Mouse (Mus musculus): Measurements from ENCODE around the gene Polr2a. TPM values are rescaled to one million over a fixed set of nuclear protein-coding genes. Genes with fewer than 3 reads are reported as not detected.

Gene Polr2a
- polyA plus RNA-seq, 1 experiment, result 35.3 TPM

- WGBS, result 94% methylated on average over 3 of the region's 3 CpGs
- no peak for TF ChIP-seq POLR2A (IDR thresholded peaks at IDR 0.05; ENCODE audit: borderline replicate concordance, insufficient read depth, low read length)
- Histone ChIP-seq H3K4me3 (replicated peaks; ENCODE audit: insufficient read depth, low read depth, low read length) (no peak overlapping the region), H3K27ac (ENCODE audit: insufficient read depth, low read length) (no peak overlapping the region), H3K27me3 (ENCODE audit: control insufficient read depth, insufficient read depth, low read length) (no peaks in the 10 kb centered on the region), H3K4me1 (ENCODE audit: control insufficient read depth, insufficient read depth, low read length) (peaks cover 5% of the 10 kb centered on the region; the same call in 1 of the 2 replicates)
- no peak for DNase-seq
Measured at GRCm38 (mm10) chr11:69697396-69697795, 61.0 kb downstream of the Polr2a start.

- no peak for TF ChIP-seq CTCF (IDR thresholded peaks at IDR 0.05; ENCODE audit: borderline replicate concordance, insufficient read depth, low read depth, low read length)
- 0 out of 2 replicates have a peak, but pooled peaks have one; percentile 13 for TF ChIP-seq POLR2A (IDR thresholded peaks at IDR 0.05; ENCODE audit: borderline replicate concordance, insufficient read depth, low read length)
- peak; percentile 65 to 75 for DNase-seq
- 1% methylated on average over 38 of the region's 41 CpGs for WGBS
- Histone ChIP-seq H3K4me1 (ENCODE audit: control insufficient read depth, insufficient read depth, low read length) (peaks cover 5% of the 10 kb centered on the region; the same call in 1 of the 2 replicates), H3K27ac (ENCODE audit: insufficient read depth, low read length) (peak within 1 kb of the TSS; percentile 80), H3K27me3 (ENCODE audit: control insufficient read depth, insufficient read depth, low read length) (no peaks in the 10 kb centered on the region), H3K4me3 (replicated peaks; ENCODE audit: insufficient read depth, low read depth, low read length) (peak within 1 kb of the TSS; percentile 55)
Measured at GRCm38 (mm10) chr11:69695361-69696181, 62.9 kb downstream of the Polr2a start, which contains the start of the genes Tnfsf12 and Tnfsfm13. Tnfsf12 (minus strand) TSS chr11:69695849. Tnfsfm13 (minus strand) TSS chr11:69696098.

GRCm38 (mm10) chr11:69695046-69695360 lies 63.4 kb downstream of the Polr2a start:
- no peak for DNase-seq
- 4% methylated on average over 6 of the region's 6 CpGs for WGBS
- TF ChIP-seq CTCF (IDR thresholded peaks at IDR 0.05; ENCODE audit: borderline replicate concordance, insufficient read depth, low read depth, low read length) (no peak), POLR2A (IDR thresholded peaks at IDR 0.05; ENCODE audit: borderline replicate concordance, insufficient read depth, low read length) (no peak)
- Histone ChIP-seq H3K4me3 (replicated peaks; ENCODE audit: insufficient read depth, low read depth, low read length) (peak overlapping the region; percentile 55), H3K4me1 (ENCODE audit: control insufficient read depth, insufficient read depth, low read length) (peaks cover 5% of the 10 kb centered on the region; the same call in 1 of the 2 replicates), H3K27ac (ENCODE audit: insufficient read depth, low read length) (peak overlapping the region; percentile 75), H3K27me3 (ENCODE audit: control insufficient read depth, insufficient read depth, low read length) (no peaks in the 10 kb centered on the region)

- DNase-seq, result no peak
- Histone ChIP-seq H3K27ac (ENCODE audit: insufficient read depth, low read length) (no peak overlapping the region), H3K27me3 (ENCODE audit: control insufficient read depth, insufficient read depth, low read length) (no peaks in the 10 kb centered on the region), H3K4me1 (ENCODE audit: control insufficient read depth, insufficient read depth, low read length) (peaks cover 5% of the 10 kb centered on the region; the same call in 1 of the 2 replicates), H3K4me3 (replicated peaks; ENCODE audit: insufficient read depth, low read depth, low read length) (no peak overlapping the region)
- no peak for TF ChIP-seq POLR2A (IDR thresholded peaks at IDR 0.05; ENCODE audit: borderline replicate concordance, insufficient read depth, low read length)
- no peak for TF ChIP-seq CTCF (IDR thresholded peaks at IDR 0.05; ENCODE audit: borderline replicate concordance, insufficient read depth, low read depth, low read length)
- WGBS, result 62% methylated on average over 11 of the region's 11 CpGs
Measured at GRCm38 (mm10) chr11:69693421-69693965, 64.9 kb downstream of the Polr2a start.

- no peak overlapping the region for H3K27ac ChIP-seq (ENCODE audit: insufficient read depth, low read length)
- no peaks in the 10 kb centered on the region for H3K27me3 ChIP-seq (ENCODE audit: control insufficient read depth, insufficient read depth, low read length)
- H3K4me3 ChIP-seq (replicated peaks; ENCODE audit: insufficient read depth, low read depth, low read length), result no peak overlapping the region
- TF ChIP-seq POLR2A (IDR thresholded peaks at IDR 0.05; ENCODE audit: borderline replicate concordance, insufficient read depth, low read length), result no peak
- TF ChIP-seq CTCF (IDR thresholded peaks at IDR 0.05; ENCODE audit: borderline replicate concordance, insufficient read depth, low read depth, low read length), result no peak
- WGBS, result 90% methylated on average over 6 of the region's 6 CpGs
- peaks cover 5% of the 10 kb centered on the region; the same call in 1 of the 2 replicates for H3K4me1 ChIP-seq (ENCODE audit: control insufficient read depth, insufficient read depth, low read length)
- DNase-seq, result no peak
Measured at GRCm38 (mm10) chr11:69692863-69693262, 65.6 kb downstream of the Polr2a start.

- Histone ChIP-seq H3K27ac (ENCODE audit: insufficient read depth, low read length) (no peak overlapping the region), H3K27me3 (ENCODE audit: control insufficient read depth, insufficient read depth, low read length) (no peaks in the 10 kb centered on the region), H3K4me3 (replicated peaks; ENCODE audit: insufficient read depth, low read depth, low read length) (no peak overlapping the region), H3K4me1 (ENCODE audit: control insufficient read depth, insufficient read depth, low read length) (peaks cover 5% of the 10 kb centered on the region; the same call in 1 of the 2 replicates)
- 82% methylated on average over 9 of the region's 9 CpGs for WGBS
- no peak for DNase-seq
- no peak for TF ChIP-seq POLR2A (IDR thresholded peaks at IDR 0.05; ENCODE audit: borderline replicate concordance, insufficient read depth, low read length)
- TF ChIP-seq CTCF (IDR thresholded peaks at IDR 0.05; ENCODE audit: borderline replicate concordance, insufficient read depth, low read depth, low read length), result no peak
Measured at GRCm38 (mm10) chr11:69692196-69692811, 66.1 kb downstream of the Polr2a start.

- no peak for DNase-seq
- Histone ChIP-seq H3K4me3 (replicated peaks; ENCODE audit: insufficient read depth, low read depth, low read length) (no peak overlapping the region), H3K4me1 (ENCODE audit: control insufficient read depth, insufficient read depth, low read length) (peaks cover 22% of the 10 kb centered on the region), H3K27ac (ENCODE audit: insufficient read depth, low read length) (no peak overlapping the region), H3K27me3 (ENCODE audit: control insufficient read depth, insufficient read depth, low read length) (no peaks in the 10 kb centered on the region)
- 100% methylated on average over 1 of the region's 1 CpGs for WGBS
- TF ChIP-seq POLR2A (IDR thresholded peaks at IDR 0.05; ENCODE audit: borderline replicate concordance, insufficient read depth, low read length) (no peak), CTCF (IDR thresholded peaks at IDR 0.05; ENCODE audit: borderline replicate concordance, insufficient read depth, low read depth, low read length) (no peak)
Measured at GRCm38 (mm10) chr11:69689891-69690290, 68.5 kb downstream of the Polr2a start.

Measured in cerebellum, adult 2 months (tissue).